Mouse (Mus musculus) kidney, embryonic 15.5 days (tissue): ENCODE measurements around the gene Fbxo8. TPM values are rescaled to one million over a fixed set of nuclear protein-coding genes. Genes with fewer than 3 reads are reported as not detected.
A peak's percentile ranks its signal among the peaks of the same experiment; 100 is the strongest.

Experiments used
- ATAC-seq: fragments of 200-750 bp; cut with Nextera tagmentation; replicated peaks from 2 replicates; pipeline ENCODE4 v1.8.0; 2017; ENCODE audit warnings: moderate TSS enrichment; ENCODE audit not compliant: low FRiP score
- H3K27ac ChIP-seq: fragments of 300-500 bp; sonication (generic); 2 replicates; pipeline ENCODE4 v1.5.1; 2015; ENCODE audit warnings: mild to moderate bottlenecking, inconsistent platforms
- H3K27me3 ChIP-seq: fragments of 300-500 bp; sonication (generic); 2 replicates; pipeline ENCODE4 v1.6.1; 2015; ENCODE audit warnings: inconsistent platforms
- H3K36me3 ChIP-seq: fragments of 300-500 bp; sonication (generic); 2 replicates; pipeline ENCODE4 v1.6.1; 2015; ENCODE audit warnings: inconsistent platforms
- H3K4me1 ChIP-seq: fragments of 300-500 bp; sonication (generic); 2 replicates; pipeline ENCODE4 v1.6.1; 2015; ENCODE audit warnings: inconsistent platforms
- H3K4me2 ChIP-seq: fragments of 300-500 bp; sonication (generic); 2 replicates; pipeline ENCODE4 v1.6.1; 2015; ENCODE audit warnings: moderate library complexity, mild to moderate bottlenecking, inconsistent platforms
- H3K4me3 ChIP-seq: fragments of 300-500 bp; sonication (generic); replicated peaks from 2 replicates; pipeline ENCODE4 v1.5.1; 2015; ENCODE audit warnings: mild to moderate bottlenecking, inconsistent platforms
- H3K9ac ChIP-seq: fragments of 300-500 bp; sonication (generic); 2 replicates; pipeline ENCODE4 v1.6.1; 2015; ENCODE audit warnings: mild to moderate bottlenecking, inconsistent platforms
- H3K9me3 ChIP-seq: fragments of 300-500 bp; sonication (generic); replicated peaks from 2 replicates; pipeline ENCODE4 v1.6.1; 2016; ENCODE audit warnings: inconsistent platforms
- WGBS: fragments of 180-500 bp; shearing (Covaris S2); methylation state at CpG from one replicate; pipeline ENCODE4 v1.1.7; 2015; ENCODE audit warnings: mixed read lengths; 5-methylcytosine and 5-hydroxymethylcytosine counted together
- polyA plus RNA-seq: library from polyadenylated mRNA; unstranded; fragments of >200 nt; fragmentation: Nextera tagmentation; extraction: Ambion mirVana; gene quantifications from 2 replicates; pipeline ENCODE4 v1.2.1, GENCODE M21; 2015

Gene Fbxo8
- polyA plus RNA-seq = 45.8 and 46.5 TPM in 2 replicates

- under 1% methylated on average over 53 of the region's 53 CpGs for WGBS
Observed at GRCm38 (mm10) chr8:56550558-56551360, at the start of gene Fbxo8, which contains the start of gene Cep44. Gene Fbxo8 (plus strand): TSS chr8:56551090. Gene Cep44 (minus strand): TSS chr8:56551047.

GRCm38 (mm10) chr8:56501911-56502310 is 49.0 kb upstream of the Fbxo8 start:
- Histone ChIP-seq H3K9me3 (no peaks in the 10 kb centered on the region), H3K27ac (no peak overlapping the region), H3K4me3 (no peak overlapping the region), H3K4me2 (no peak overlapping the region), H3K36me3 (no peaks in the 10 kb centered on the region), H3K9ac (no peak overlapping the region), H3K4me1 (no peaks in the 10 kb centered on the region), H3K27me3 (no peaks in the 10 kb centered on the region)
- ATAC-seq = peak; percentile 70; the same call in 1 of the 2 replicates

More at GRCm38 (mm10) chr8:56550558-56551360, at the start of gene Fbxo8, which contains the start of gene Cep44:
- peak within 1 kb of the TSS; percentile 91 for H3K9ac ChIP-seq
- H3K4me2 ChIP-seq = peak within 1 kb of the TSS; percentile 63
- no peaks in the 10 kb centered on the region for H3K9me3 ChIP-seq
- peaks cover 12% of the 10 kb centered on the region for H3K4me1 ChIP-seq
- peaks cover 1% of the 10 kb centered on the region for H3K36me3 ChIP-seq
- peak within 1 kb of the TSS; percentile 95 for H3K4me3 ChIP-seq
- H3K27me3 ChIP-seq = no peaks in the 10 kb centered on the region
- H3K27ac ChIP-seq = peak within 1 kb of the TSS; percentile 91
- ATAC-seq = peak; percentile 92

- no peak overlapping the region for H3K4me2 ChIP-seq
- no peak for ATAC-seq
- WGBS = 67% methylated on average over 3 of the region's 3 CpGs
- no peak overlapping the region for H3K27ac ChIP-seq
- H3K4me1 ChIP-seq = no peaks in the 10 kb centered on the region
- H3K9ac ChIP-seq = no peak overlapping the region
- H3K4me3 ChIP-seq = no peak overlapping the region
- no peaks in the 10 kb centered on the region for H3K27me3 ChIP-seq
- H3K36me3 ChIP-seq = no peaks in the 10 kb centered on the region
- H3K9me3 ChIP-seq = no peaks in the 10 kb centered on the region
Observed at GRCm38 (mm10) chr8:56508318-56508951, 42.5 kb upstream of the Fbxo8 start.

GRCm38 (mm10) chr8:56508952-56509479 is 41.9 kb upstream of the Fbxo8 start:
- 72% methylated on average over 4 of the region's 4 CpGs for WGBS
- Histone ChIP-seq H3K27ac (no peak overlapping the region), H3K27me3 (no peaks in the 10 kb centered on the region), H3K4me3 (no peak overlapping the region), H3K4me2 (no peak overlapping the region), H3K36me3 (no peaks in the 10 kb centered on the region), H3K4me1 (no peaks in the 10 kb centered on the region), H3K9me3 (no peaks in the 10 kb centered on the region), H3K9ac (no peak overlapping the region)
- no peak for ATAC-seq

DNA sequence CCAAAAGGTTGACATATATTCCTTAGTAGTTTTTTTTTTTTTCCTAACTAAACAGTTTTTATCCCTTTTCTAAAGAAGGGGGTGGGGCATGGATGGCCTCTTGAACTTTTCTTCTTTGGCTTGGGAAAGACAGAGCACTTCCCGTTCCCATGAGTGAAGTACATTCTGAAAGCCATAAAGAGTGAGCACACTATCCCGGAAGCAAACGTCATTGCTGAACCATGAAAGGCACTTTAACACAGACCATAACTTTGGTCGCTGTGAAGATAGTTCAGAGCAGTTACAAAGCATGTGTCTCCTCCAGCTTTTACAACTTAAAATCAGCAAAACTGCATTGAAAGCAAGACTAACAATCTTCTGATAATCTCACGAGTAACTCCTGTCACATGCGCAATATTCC is 32.0 kb upstream of the Fbxo8 start:
- no peak overlapping the region for H3K4me2 ChIP-seq
- no peaks in the 10 kb centered on the region for H3K36me3 ChIP-seq
- H3K4me3 ChIP-seq = no peak overlapping the region
- no peaks in the 10 kb centered on the region for H3K9me3 ChIP-seq
- 50% methylated on average over 6 of the region's 6 CpGs for WGBS
- H3K9ac ChIP-seq = no peak overlapping the region
- no peaks in the 10 kb centered on the region for H3K4me1 ChIP-seq
- no peak overlapping the region for H3K27ac ChIP-seq
- ATAC-seq = 0 out of 2 replicates have a peak, but pooled peaks have one; percentile 46
- no peaks in the 10 kb centered on the region for H3K27me3 ChIP-seq

- H3K9me3 ChIP-seq = no peaks in the 10 kb centered on the region
- no peaks in the 10 kb centered on the region for H3K4me1 ChIP-seq
- H3K36me3 ChIP-seq = no peaks in the 10 kb centered on the region
- WGBS = 88% methylated on average over 2 of the region's 2 CpGs
- no peak for ATAC-seq
- no peak overlapping the region for H3K27ac ChIP-seq
- no peak overlapping the region for H3K4me2 ChIP-seq
- H3K9ac ChIP-seq = no peak overlapping the region
- H3K27me3 ChIP-seq = no peaks in the 10 kb centered on the region
- H3K4me3 ChIP-seq = no peak overlapping the region
Observed at GRCm38 (mm10) chr8:56520249-56520648, 30.6 kb upstream of the Fbxo8 start.

DNA sequence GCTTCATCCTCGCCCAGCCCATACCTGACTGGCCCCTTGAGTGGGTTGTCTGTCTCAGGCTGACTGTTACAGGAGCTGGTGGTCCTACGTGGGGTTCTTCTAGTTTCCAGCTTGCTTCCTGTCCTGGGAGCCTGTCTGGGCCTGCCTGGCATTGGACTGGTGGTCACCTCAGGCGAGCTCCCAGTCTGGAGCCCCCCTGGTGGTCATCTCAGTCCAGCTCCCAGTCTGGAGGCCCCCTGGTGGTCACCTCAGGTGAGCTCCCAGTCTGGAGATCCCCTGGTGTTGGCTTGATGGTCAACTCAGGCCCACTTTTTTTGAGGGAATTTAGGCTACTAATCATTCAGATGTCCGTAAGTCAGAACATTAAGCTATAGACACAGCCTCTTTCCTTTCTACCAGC is 29.8 kb upstream of the Fbxo8 start:
- WGBS = 76% methylated on average over 4 of the region's 4 CpGs
- H3K9me3 ChIP-seq = no peaks in the 10 kb centered on the region
- H3K27me3 ChIP-seq = no peaks in the 10 kb centered on the region
- no peak overlapping the region for H3K27ac ChIP-seq
- no peak overlapping the region for H3K9ac ChIP-seq
- ATAC-seq = no peak
- no peaks in the 10 kb centered on the region for H3K4me1 ChIP-seq
- H3K4me3 ChIP-seq = no peak overlapping the region
- H3K4me2 ChIP-seq = no peak overlapping the region
- H3K36me3 ChIP-seq = no peaks in the 10 kb centered on the region

- H3K9ac ChIP-seq = no peak overlapping the region
- WGBS = 77% methylated on average over 6 of the region's 6 CpGs
- no peak overlapping the region for H3K27ac ChIP-seq
- no peak overlapping the region for H3K4me2 ChIP-seq
- no peaks in the 10 kb centered on the region for H3K4me1 ChIP-seq
- ATAC-seq = no peak
- H3K4me3 ChIP-seq = no peak overlapping the region
- peaks cover 14% of the 10 kb centered on the region for H3K36me3 ChIP-seq
- H3K9me3 ChIP-seq = no peaks in the 10 kb centered on the region
- H3K27me3 ChIP-seq = no peaks in the 10 kb centered on the region
Observed at GRCm38 (mm10) chr8:56528869-56529268, 22.0 kb upstream of the Fbxo8 start.

DNA sequence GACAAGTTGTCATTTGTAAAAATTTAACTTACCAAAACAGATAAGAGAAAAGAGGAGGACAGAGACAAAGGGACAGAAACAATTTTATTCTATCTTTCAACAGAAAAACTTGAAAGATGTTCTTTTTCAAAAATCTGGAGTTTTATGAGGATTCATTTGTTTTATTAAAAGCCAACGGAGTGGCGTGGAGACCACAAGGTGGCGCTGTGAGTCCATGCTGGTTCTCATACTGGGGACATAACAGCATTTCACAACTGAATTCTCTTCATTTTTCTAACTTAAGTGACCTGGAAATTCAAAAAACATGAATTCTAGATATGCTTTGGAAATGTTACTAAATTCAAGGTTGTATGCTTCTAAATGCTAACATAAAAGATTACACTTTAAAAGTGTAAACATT is 20.5 kb upstream of the Fbxo8 start:
- 5% methylated on average over 3 of the region's 3 CpGs for WGBS

GRCm38 (mm10) chr8:56540706-56541105 is 10.2 kb upstream of the Fbxo8 start:
- H3K27me3 ChIP-seq = no peaks in the 10 kb centered on the region
- H3K4me3 ChIP-seq = no peak overlapping the region
- no peak overlapping the region for H3K27ac ChIP-seq
- 85% methylated on average over 7 of the region's 7 CpGs for WGBS
- H3K4me2 ChIP-seq = no peak overlapping the region
- no peaks in the 10 kb centered on the region for H3K4me1 ChIP-seq
- peaks cover 78% of the 10 kb centered on the region for H3K36me3 ChIP-seq
- ATAC-seq = no peak
- no peaks in the 10 kb centered on the region for H3K9me3 ChIP-seq
- no peak overlapping the region for H3K9ac ChIP-seq

More for the DNA sequence above, 20.5 kb upstream of the Fbxo8 start:
- Histone ChIP-seq H3K9ac (no peak overlapping the region), H3K27me3 (no peaks in the 10 kb centered on the region), H3K27ac (no peak overlapping the region), H3K36me3 (peaks cover 15% of the 10 kb centered on the region), H3K4me2 (no peak overlapping the region), H3K4me1 (no peaks in the 10 kb centered on the region), H3K4me3 (no peak overlapping the region), H3K9me3 (no peaks in the 10 kb centered on the region)
- no peak for ATAC-seq

- WGBS = 88% methylated on average over 2 of the region's 2 CpGs
- no peak for ATAC-seq
Observed at GRCm38 (mm10) chr8:56547866-56548265, 3.0 kb upstream of the Fbxo8 start.

GRCm38 (mm10) chr8:56551361-56551852 is 517 bp downstream of the Fbxo8 start:
- Histone ChIP-seq H3K27ac (peak overlapping the region; percentile 91), H3K9me3 (no peaks in the 10 kb centered on the region), H3K9ac (peak overlapping the region; percentile 91), H3K27me3 (no peaks in the 10 kb centered on the region), H3K4me3 (peak overlapping the region; percentile 95), H3K36me3 (no peaks in the 10 kb centered on the region), H3K4me1 (peaks cover 12% of the 10 kb centered on the region), H3K4me2 (peak overlapping the region; percentile 63)
- peak; percentile 99 for ATAC-seq
- under 1% methylated on average over 28 of the region's 28 CpGs for WGBS

More at GRCm38 (mm10) chr8:56547866-56548265, 3.0 kb upstream of the Fbxo8 start:
- H3K27ac ChIP-seq = no peak overlapping the region
- peaks cover 20% of the 10 kb centered on the region for H3K36me3 ChIP-seq
- H3K9ac ChIP-seq = no peak overlapping the region
- no peaks in the 10 kb centered on the region for H3K27me3 ChIP-seq
- no peak overlapping the region for H3K4me3 ChIP-seq
- H3K9me3 ChIP-seq = no peaks in the 10 kb centered on the region
- peaks cover 12% of the 10 kb centered on the region for H3K4me1 ChIP-seq
- no peak overlapping the region for H3K4me2 ChIP-seq
